Mouse (Mus musculus) liver, embryonic 15.5 days (tissue): Measurements from ENCODE around the gene Tcte2. TPM values are rescaled to one million over a fixed set of nuclear protein-coding genes. Genes with fewer than 3 reads are reported as not detected.
A peak's percentile ranks its signal among the peaks of the same experiment; 100 is the strongest.
"Not testable (repeated sequence)": the region's sequence is repeated elsewhere in the genome, so short reads cannot be mapped to it uniquely, and the experiment has no call there.

Experiments used
- ATAC-seq: fragments of 200-750 bp; cut with Nextera tagmentation; 2 replicates; pipeline ENCODE4 v1.8.0; 2017; ENCODE audit warnings: moderate number of reproducible peaks, mild to moderate bottlenecking, moderate library complexity; ENCODE audit not compliant: insufficient read depth
- H3K27ac ChIP-seq: fragments of 300-500 bp; sonication (generic); replicated peaks from 2 replicates; pipeline ENCODE4 v1.5.1; 2015; ENCODE audit warnings: mild to moderate bottlenecking, inconsistent platforms
- H3K27me3 ChIP-seq: fragments of 300-500 bp; sonication (generic); 2 replicates; pipeline ENCODE4 v1.6.1; 2015; ENCODE audit warnings: mild to moderate bottlenecking, inconsistent platforms
- H3K36me3 ChIP-seq: fragments of 300-500 bp; sonication (generic); replicated peaks from 2 replicates; pipeline ENCODE4 v1.6.1; 2015; ENCODE audit warnings: moderate library complexity, mild to moderate bottlenecking, inconsistent platforms
- H3K4me1 ChIP-seq: fragments of 300-500 bp; sonication (generic); replicated peaks from 2 replicates; pipeline ENCODE4 v1.6.1; 2015; ENCODE audit warnings: inconsistent platforms
- H3K4me2 ChIP-seq: fragments of 300-500 bp; sonication (generic); 2 replicates; pipeline ENCODE4 v1.6.1; 2015; ENCODE audit warnings: moderate library complexity, mild to moderate bottlenecking, inconsistent platforms
- H3K4me3 ChIP-seq: fragments of 300-500 bp; sonication (generic); replicated peaks from 2 replicates; pipeline ENCODE4 v1.5.1; 2015; ENCODE audit warnings: mild to moderate bottlenecking, inconsistent platforms
- H3K9ac ChIP-seq: fragments of 300-500 bp; sonication (generic); 2 replicates; pipeline ENCODE4 v1.6.1; 2015; ENCODE audit warnings: moderate library complexity, mild to moderate bottlenecking, inconsistent platforms
- H3K9me3 ChIP-seq: fragments of 300-500 bp; sonication (generic); replicated peaks from 2 replicates; pipeline ENCODE4 v1.6.1; 2016; ENCODE audit warnings: inconsistent platforms
- WGBS: fragments of 180-500 bp; shearing (Covaris S2); methylation state at CpG from one replicate; pipeline ENCODE4 v1.1.7; 2015; ENCODE audit warnings: mixed read lengths; ENCODE audit not compliant: insufficient replicate concordance; 5-methylcytosine and 5-hydroxymethylcytosine counted together
- polyA plus RNA-seq: library from polyadenylated mRNA; unstranded; fragments of >200 nt; fragmentation: Nextera tagmentation; extraction: Ambion mirVana; gene quantifications from 2 replicates; pipeline ENCODE4 v1.2.1, GENCODE M21; 2015

Tcte2 gene
- 0.16 and 0.28 TPM in 2 replicates for polyA plus RNA-seq

DNA sequence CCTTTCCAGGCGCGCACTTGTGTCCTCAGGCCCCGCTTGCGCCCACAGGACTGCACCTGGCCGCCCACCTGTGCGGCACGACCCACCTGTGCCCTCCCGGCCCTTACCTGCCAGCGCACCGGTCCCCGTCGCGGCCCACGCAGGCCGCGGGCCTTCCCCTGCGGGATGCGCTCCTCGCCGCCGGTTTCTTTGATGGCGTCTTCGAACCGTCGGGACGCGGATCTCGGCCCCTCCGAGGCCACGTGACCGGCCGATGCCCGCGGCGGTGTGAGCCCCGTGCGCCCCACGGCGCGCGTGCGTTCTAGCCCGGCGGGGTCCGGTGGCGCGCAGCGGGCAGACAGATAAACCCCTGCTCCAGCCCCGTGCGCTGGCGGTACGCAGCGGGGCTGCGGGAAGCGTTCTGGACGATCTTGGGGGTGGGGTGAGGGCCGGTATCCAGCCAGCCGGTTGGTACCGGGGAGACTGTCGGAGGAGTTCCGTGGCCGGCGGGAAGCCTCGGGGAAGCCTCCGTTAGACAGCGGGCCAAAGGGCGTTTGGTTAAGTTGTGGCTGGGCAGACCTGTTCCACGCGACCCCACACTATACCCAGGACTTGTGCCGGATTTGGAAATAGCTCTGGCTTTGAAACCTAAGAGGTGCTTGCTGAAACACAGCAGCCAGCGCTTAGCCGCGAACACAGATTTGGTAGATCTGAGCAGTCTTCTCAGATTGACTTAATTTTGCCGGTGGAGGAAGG lies at the start of gene Tcte2:
TSS of gene Tcte2 (minus strand) at position 647 of the 735 bp plus-strand sequence.
- peaks cover 56% of the 10 kb centered on the region for H3K27me3 ChIP-seq

DNA sequence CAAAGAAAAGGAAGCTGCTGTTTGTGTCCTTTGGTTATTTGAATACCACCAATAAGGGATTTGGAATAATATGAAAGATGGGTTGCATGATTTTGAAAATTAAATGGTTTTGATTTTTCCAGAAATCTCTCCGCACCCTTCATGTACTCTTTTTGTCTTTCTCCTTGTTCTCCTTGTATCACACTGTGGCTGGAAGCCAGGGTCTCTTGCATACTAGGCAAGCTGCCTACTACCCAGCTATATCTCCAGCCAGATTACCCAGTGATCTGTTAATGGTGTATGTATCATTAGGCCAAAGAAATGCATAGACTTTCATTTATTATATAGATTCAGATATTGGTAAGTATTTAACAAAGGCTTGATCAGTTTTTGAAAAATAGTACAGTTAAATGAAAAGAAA lies 44.4 kb upstream of the Tcte2 start:
- Histone ChIP-seq H3K27me3 (no peaks in the 10 kb centered on the region), H3K4me1 (no peaks in the 10 kb centered on the region), H3K27ac (no peak overlapping the region), H3K4me3 (no peak overlapping the region), H3K9me3 (no peaks in the 10 kb centered on the region), H3K36me3 (no peaks in the 10 kb centered on the region), H3K4me2 (no peak overlapping the region), H3K9ac (no peak overlapping the region)
- no peak for ATAC-seq
- 77% methylated on average over 1 of the region's 1 CpGs for WGBS

More for the DNA sequence above, at the start of gene Tcte2:
- Histone ChIP-seq H3K27ac (peak within 1 kb of the TSS; percentile 48), H3K4me3 (peak within 1 kb of the TSS; percentile 59), H3K4me2 (peak within 1 kb of the TSS; percentile 62), H3K36me3 (no peaks in the 10 kb centered on the region), H3K4me1 (0 out of 2 replicates have a peak, but pooled peaks cover 6% of the 10 kb centered on the region), H3K9ac (peak within 1 kb of the TSS; percentile 40; the same call in 1 of the 2 replicates), H3K9me3 (no peaks in the 10 kb centered on the region)
- ATAC-seq, result no peak
- WGBS, result 1% methylated on average over 74 of the region's 74 CpGs

DNA sequence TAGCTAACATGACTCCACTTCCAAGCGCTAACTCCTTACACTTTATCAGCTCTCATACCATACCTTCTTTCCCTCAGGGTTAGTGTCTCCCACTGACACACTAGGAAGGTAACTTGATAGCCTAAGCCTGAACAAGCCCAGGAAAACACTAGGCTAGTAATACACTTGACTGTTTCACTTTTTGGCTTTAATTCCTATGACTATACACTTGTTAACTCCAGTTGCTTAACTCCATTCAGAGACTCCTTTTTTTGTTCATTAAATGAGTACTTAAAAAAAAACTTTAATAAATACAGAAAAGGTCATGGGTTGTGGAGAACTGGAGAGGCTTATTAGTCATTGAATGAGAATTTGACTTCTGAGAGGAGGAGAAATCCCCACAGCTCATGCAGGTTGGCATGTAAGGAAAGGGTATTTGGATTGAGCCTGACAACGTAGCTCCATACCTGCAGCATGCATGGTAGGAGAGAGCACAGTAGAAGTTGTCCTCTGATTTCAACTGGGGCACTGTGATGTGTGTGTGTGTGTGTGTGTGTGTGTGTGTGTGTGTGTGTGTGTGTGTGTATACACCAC lies 41.3 kb upstream of the Tcte2 start:
- Histone ChIP-seq H3K9me3 (no peaks in the 10 kb centered on the region), H3K36me3 (no peaks in the 10 kb centered on the region), H3K27ac (no peak overlapping the region), H3K4me2 (no peak overlapping the region), H3K27me3 (no peaks in the 10 kb centered on the region), H3K4me1 (no peaks in the 10 kb centered on the region), H3K9ac (no peak overlapping the region), H3K4me3 (no peak overlapping the region)
- 64% methylated on average over 2 of the region's 2 CpGs for WGBS
- no peak for ATAC-seq

GRCm38 (mm10) chr17:13797691-13798090 lies 36.1 kb upstream of the Tcte2 start:
- no peak overlapping the region for H3K4me2 ChIP-seq
- no peaks in the 10 kb centered on the region for H3K36me3 ChIP-seq
- H3K4me3 ChIP-seq, result no peak overlapping the region
- WGBS, result 31% methylated on average over 1 of the region's 1 CpGs
- H3K27me3 ChIP-seq, result no peaks in the 10 kb centered on the region
- no peak overlapping the region for H3K27ac ChIP-seq
- H3K9me3 ChIP-seq, result no peaks in the 10 kb centered on the region
- no peak for ATAC-seq
- no peak overlapping the region for H3K9ac ChIP-seq
- H3K4me1 ChIP-seq, result no peaks in the 10 kb centered on the region

DNA sequence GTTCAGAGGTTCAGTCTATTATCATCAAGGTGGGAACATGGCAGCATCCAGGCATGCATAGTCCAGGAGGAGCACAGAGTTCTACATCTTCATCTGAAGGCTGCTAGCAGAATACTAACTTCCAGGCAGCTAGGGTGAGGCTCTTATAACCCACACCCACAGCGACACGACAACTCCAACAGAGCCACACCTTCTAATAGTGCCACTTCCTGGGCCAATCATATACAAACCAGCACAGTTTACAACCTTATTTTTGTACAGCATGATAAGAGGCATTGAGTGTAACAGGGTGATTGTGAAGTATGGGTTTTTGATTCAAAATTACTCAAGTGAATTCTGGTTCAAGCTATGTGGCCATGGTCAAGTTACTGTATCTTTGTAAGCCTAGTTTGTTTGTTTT lies 28.4 kb upstream of the Tcte2 start:
- H3K4me3 ChIP-seq, H3K27ac ChIP-seq, H3K4me1 ChIP-seq, H3K36me3 ChIP-seq, ATAC-seq, H3K4me2 ChIP-seq, H3K9ac ChIP-seq, H3K27me3 ChIP-seq, H3K9me3 ChIP-seq: not testable (repeated sequence)
- 60% methylated on average over 2 of the region's 2 CpGs for WGBS

- no peak overlapping the region for H3K4me3 ChIP-seq
- H3K4me1 ChIP-seq, result no peaks in the 10 kb centered on the region
- H3K4me2 ChIP-seq, result no peak overlapping the region
- H3K27me3 ChIP-seq, result no peaks in the 10 kb centered on the region
- no peak for ATAC-seq
- WGBS, result 64% methylated on average over 1 of the region's 1 CpGs
- H3K9ac ChIP-seq, result no peak overlapping the region
- H3K27ac ChIP-seq, result no peak overlapping the region
- H3K9me3 ChIP-seq, result no peaks in the 10 kb centered on the region
- no peaks in the 10 kb centered on the region for H3K36me3 ChIP-seq
Observed at GRCm38 (mm10) chr17:13783469-13783868, 21.8 kb upstream of the Tcte2 start.

- H3K9me3 ChIP-seq, result no peaks in the 10 kb centered on the region
- 54% methylated on average over 5 of the region's 5 CpGs for WGBS
- no peak overlapping the region for H3K27ac ChIP-seq
- no peak overlapping the region for H3K9ac ChIP-seq
- no peak for ATAC-seq
- no peak overlapping the region for H3K4me2 ChIP-seq
- H3K4me1 ChIP-seq, result no peaks in the 10 kb centered on the region
- H3K4me3 ChIP-seq, result no peak overlapping the region
- no peaks in the 10 kb centered on the region for H3K27me3 ChIP-seq
- no peaks in the 10 kb centered on the region for H3K36me3 ChIP-seq
Observed at GRCm38 (mm10) chr17:13781948-13782347, 20.3 kb upstream of the Tcte2 start.

DNA sequence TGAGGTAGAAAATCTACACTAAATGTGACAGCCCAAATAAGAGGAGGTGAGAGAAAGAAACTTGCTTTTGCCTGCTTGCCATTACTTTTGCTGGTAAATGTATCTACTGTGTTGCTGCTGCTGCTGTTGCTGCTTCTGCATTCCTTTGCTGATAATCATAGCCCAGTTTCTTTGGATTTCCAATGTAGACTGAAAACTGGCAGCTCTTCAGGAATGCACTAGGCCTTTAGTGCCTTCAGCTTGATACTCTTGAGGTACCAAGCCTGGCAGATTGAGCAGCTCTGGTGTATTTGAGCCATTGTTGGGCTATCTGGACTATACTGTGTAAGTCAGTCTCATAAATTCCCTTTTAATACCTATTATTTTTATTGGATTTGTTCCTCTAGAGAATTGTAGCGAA lies 17.2 kb upstream of the Tcte2 start:
- Histone ChIP-seq H3K4me2 (no peak overlapping the region), H3K36me3 (no peaks in the 10 kb centered on the region), H3K27ac (no peak overlapping the region), H3K9me3 (no peaks in the 10 kb centered on the region), H3K4me1 (no peaks in the 10 kb centered on the region), H3K9ac (no peak overlapping the region), H3K4me3 (no peak overlapping the region), H3K27me3 (no peaks in the 10 kb centered on the region)
- ATAC-seq, result no peak
- 63% methylated on average over 1 of the region's 1 CpGs for WGBS

DNA sequence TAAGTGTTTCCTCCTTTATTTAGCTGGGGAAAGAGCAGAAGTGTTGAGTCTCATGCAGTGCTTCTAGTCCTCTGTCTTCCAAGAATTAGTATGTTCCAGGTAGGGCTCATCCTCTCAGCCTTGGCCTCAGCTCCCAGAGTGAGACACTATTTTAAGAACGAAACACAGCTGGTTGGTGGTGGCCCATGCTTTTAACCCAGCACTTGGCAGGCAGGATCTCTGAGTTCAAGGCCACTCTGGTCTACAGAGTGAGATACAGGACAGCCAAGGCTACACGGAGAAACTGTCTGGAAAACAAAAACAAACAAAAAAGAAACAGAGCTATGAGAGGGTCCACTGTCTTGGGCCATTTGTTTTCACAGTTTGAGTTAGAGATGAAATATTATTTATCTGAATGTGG lies 16.1 kb upstream of the Tcte2 start:
- Histone ChIP-seq H3K27ac (no peak overlapping the region), H3K9me3 (no peaks in the 10 kb centered on the region), H3K4me3 (no peak overlapping the region), H3K27me3 (no peaks in the 10 kb centered on the region), H3K4me2 (no peak overlapping the region), H3K36me3 (no peaks in the 10 kb centered on the region), H3K4me1 (no peaks in the 10 kb centered on the region), H3K9ac (no peak overlapping the region)
- 40% methylated on average over 2 of the region's 2 CpGs for WGBS
- no peak for ATAC-seq

GRCm38 (mm10) chr17:13769256-13769655 lies 7.6 kb upstream of the Tcte2 start:
- WGBS, result 65% methylated on average over 3 of the region's 3 CpGs
- no peaks in the 10 kb centered on the region for H3K36me3 ChIP-seq
- H3K4me1 ChIP-seq, result no peaks in the 10 kb centered on the region
- ATAC-seq, result no peak
- no peak overlapping the region for H3K4me2 ChIP-seq
- H3K27me3 ChIP-seq, result no peaks in the 10 kb centered on the region
- no peak overlapping the region for H3K4me3 ChIP-seq
- no peaks in the 10 kb centered on the region for H3K9me3 ChIP-seq
- no peak overlapping the region for H3K27ac ChIP-seq
- H3K9ac ChIP-seq, result no peak overlapping the region

- 52% methylated on average over 1 of the region's 1 CpGs for WGBS
Observed at GRCm38 (mm10) chr17:13768531-13768930, 6.9 kb upstream of the Tcte2 start.

More at GRCm38 (mm10) chr17:13768531-13768930, 6.9 kb upstream of the Tcte2 start:
- Histone ChIP-seq H3K9ac (no peak overlapping the region), H3K27me3 (no peaks in the 10 kb centered on the region), H3K4me2 (no peak overlapping the region), H3K9me3 (no peaks in the 10 kb centered on the region), H3K36me3 (no peaks in the 10 kb centered on the region), H3K4me3 (no peak overlapping the region), H3K27ac (no peak overlapping the region), H3K4me1 (no peaks in the 10 kb centered on the region)
- 0 out of 2 replicates have a peak, but pooled peaks have one; percentile 28 for ATAC-seq
